Mouse (Mus musculus) embryonic facial prominence, embryonic 11.5 days (tissue): ENCODE data around the gene Nnat. TPM values are rescaled to one million over a fixed set of nuclear protein-coding genes. Genes with fewer than 3 reads are reported as not detected.

Experiments
- ATAC-seq: fragments of 200-750 bp; cut with Nextera tagmentation; replicated peaks from 2 replicates; pipeline ENCODE4 v1.8.0; 2017; ENCODE audit warnings: low read depth; ENCODE audit not compliant: insufficient number of reproducible peaks, low FRiP score, low TSS enrichment
- DNase-seq: peaks from one replicate; pipeline ENCODE4 v3.0.0-alpha.2; 2015; ENCODE audit warnings: low spot score
- H3K27ac ChIP-seq: fragments of 300-500 bp; sonication (generic); replicated peaks from 2 replicates; pipeline ENCODE4 v1.5.1; 2014; ENCODE audit warnings: mild to moderate bottlenecking, low read depth, low read length, control low read depth
- H3K27me3 ChIP-seq: fragments of 300-500 bp; sonication (generic); 2 replicates; pipeline ENCODE4 v1.6.1; 2014; ENCODE audit warnings: mild to moderate bottlenecking, low read length, moderate library complexity, mixed read lengths; ENCODE audit not compliant: control insufficient read depth, insufficient read depth
- H3K36me3 ChIP-seq: fragments of 300-500 bp; sonication (generic); replicated peaks from 2 replicates; pipeline ENCODE4 v1.6.1; 2014; ENCODE audit warnings: low read depth, mild to moderate bottlenecking, low read length, moderate library complexity, mixed read lengths; ENCODE audit not compliant: control insufficient read depth, insufficient read depth
- H3K4me1 ChIP-seq: fragments of 300-500 bp; sonication (generic); 2 replicates; pipeline ENCODE4 v1.6.1; 2014; ENCODE audit warnings: low read length, mixed read lengths; ENCODE audit not compliant: control insufficient read depth, insufficient read depth
- H3K4me2 ChIP-seq: fragments of 300-500 bp; sonication (generic); 2 replicates; pipeline ENCODE4 v1.6.1; 2014; ENCODE audit warnings: low read depth, mild to moderate bottlenecking, control low read depth, low read length, moderate library complexity
- H3K4me3 ChIP-seq: fragments of 300-500 bp; sonication (generic); 2 replicates; pipeline ENCODE4 v1.5.1; 2014; ENCODE audit warnings: low read depth, low read length, control low read depth
- H3K9ac ChIP-seq: fragments of 300-500 bp; sonication (generic); replicated peaks from 2 replicates; pipeline ENCODE4 v1.6.1; 2014; ENCODE audit warnings: mild to moderate bottlenecking, control low read depth, low read length
- H3K9me3 ChIP-seq: fragments of 300-500 bp; sonication (generic); replicated peaks from 2 replicates; pipeline ENCODE4 v1.6.1; 2016; ENCODE audit warnings: mild to moderate bottlenecking, low read length, inconsistent platforms, mixed read lengths; ENCODE audit not compliant: control insufficient read depth
- WGBS: fragments of 180-500 bp; shearing (Covaris S2); extraction: QIAGEN DNeasy Blood & Tissue Kit; methylation state at CpG from one replicate; pipeline ENCODE4 v1.1.7; 2014; 5-methylcytosine and 5-hydroxymethylcytosine counted together
- polyA plus RNA-seq: library from polyadenylated mRNA; unstranded; fragments of >200 nt; fragmentation: Nextera tagmentation; extraction: Ambion mirVana; gene quantifications from 2 replicates; pipeline ENCODE4 v1.2.1, GENCODE M21; 2014

Gene Nnat
- polyA plus RNA-seq, 1 experiment from 2014 or later = 1,482 TPM

DNA sequence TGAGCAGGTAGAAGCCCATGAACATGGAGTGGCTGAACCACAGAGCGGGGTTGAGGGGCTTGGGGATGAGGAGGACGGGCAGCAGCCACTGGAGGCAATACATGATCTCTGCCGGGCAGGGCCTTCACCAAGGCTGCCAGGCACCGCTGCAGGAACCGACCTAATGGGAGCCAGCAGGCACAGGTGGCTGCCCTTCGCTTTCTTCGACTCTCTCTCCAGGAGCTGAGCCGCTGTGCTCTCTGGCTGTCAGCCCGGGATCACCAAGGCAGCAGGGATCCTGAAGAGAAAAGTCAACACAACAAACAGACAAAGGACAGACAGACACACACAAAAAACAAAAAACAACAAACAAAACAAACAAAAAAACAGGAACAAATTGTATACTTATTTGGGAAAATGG lies 1.8 kb upstream of the Nnat start:
- no peak for ATAC-seq
- H3K4me2 ChIP-seq = no peak overlapping the region
- no peak for DNase-seq
- WGBS = 80% methylated on average over 9 of the region's 9 CpGs
- peaks cover 16% of the 10 kb centered on the region for H3K36me3 ChIP-seq
- H3K9ac ChIP-seq = no peak overlapping the region
- no peak overlapping the region for H3K27ac ChIP-seq
- H3K9me3 ChIP-seq = peaks cover 14% of the 10 kb centered on the region; the same call in 1 of the 2 replicates
- no peaks in the 10 kb centered on the region for H3K4me1 ChIP-seq
- no peaks in the 10 kb centered on the region for H3K27me3 ChIP-seq
- no peak overlapping the region for H3K4me3 ChIP-seq

DNA sequence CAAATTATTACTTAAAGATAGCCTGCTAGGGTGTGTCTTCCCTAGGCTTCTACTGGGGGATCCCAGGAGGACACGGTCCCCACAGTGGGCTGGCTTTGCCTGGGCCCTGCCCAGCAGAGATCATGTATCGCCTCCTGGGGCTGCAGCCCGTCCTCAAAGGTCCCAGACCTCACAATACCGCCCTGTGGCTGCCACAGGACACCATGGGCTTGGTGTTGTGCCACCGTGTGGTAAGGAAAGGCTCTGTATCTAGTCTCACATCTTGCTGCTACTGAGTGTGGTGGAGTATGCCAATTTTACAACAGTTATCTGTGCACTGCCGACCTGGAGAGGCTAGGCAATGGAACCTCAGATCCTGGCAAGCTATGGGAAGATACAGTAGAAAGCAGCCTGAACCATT lies 1.4 kb upstream of the Nnat start:
- H3K36me3 ChIP-seq = peaks cover 16% of the 10 kb centered on the region
- no peak overlapping the region for H3K9ac ChIP-seq
- DNase-seq (no peak), ATAC-seq (no peak)
- H3K4me2 ChIP-seq = no peak overlapping the region
- no peak overlapping the region for H3K4me3 ChIP-seq
- no peaks in the 10 kb centered on the region for H3K27me3 ChIP-seq
- no peaks in the 10 kb centered on the region for H3K4me1 ChIP-seq
- WGBS = 54% methylated on average over 6 of the region's 6 CpGs
- H3K27ac ChIP-seq = no peak overlapping the region
- peaks cover 14% of the 10 kb centered on the region; the same call in 1 of the 2 replicates for H3K9me3 ChIP-seq

DNA sequence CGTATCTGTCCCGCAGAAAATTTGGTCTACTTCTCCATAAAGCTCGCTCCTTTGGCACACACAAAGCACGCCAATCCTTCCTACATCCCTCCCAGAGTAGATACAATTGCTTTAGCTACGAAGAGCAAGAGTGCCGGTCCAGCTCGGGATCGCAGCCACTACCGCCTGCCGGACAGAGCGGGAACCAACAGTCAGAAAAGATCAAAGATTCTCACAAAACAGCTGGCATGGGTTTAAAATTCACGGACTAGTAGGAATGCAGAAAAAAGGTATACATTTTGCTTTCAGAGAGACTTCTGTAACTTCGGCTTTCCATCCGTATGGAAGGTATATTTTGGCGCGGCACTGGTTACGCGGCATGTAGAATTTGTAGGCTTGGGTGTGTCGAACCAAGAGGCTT lies 438 bp upstream of the Nnat start:
- H3K9me3 ChIP-seq = peaks cover 14% of the 10 kb centered on the region; the same call in 1 of the 2 replicates
- no peaks in the 10 kb centered on the region for H3K4me1 ChIP-seq
- ATAC-seq (no peak), DNase-seq (peak; percentile 68)
- 41% methylated on average over 19 of the region's 19 CpGs for WGBS
- H3K4me3 ChIP-seq = peak overlapping the region; percentile 65; the same call in 1 of the 2 replicates
- H3K9ac ChIP-seq = peak overlapping the region; percentile 85
- H3K36me3 ChIP-seq = peaks cover 16% of the 10 kb centered on the region
- peak overlapping the region; percentile 38 for H3K4me2 ChIP-seq
- H3K27ac ChIP-seq = peak overlapping the region; percentile 3
- H3K27me3 ChIP-seq = no peaks in the 10 kb centered on the region

DNA sequence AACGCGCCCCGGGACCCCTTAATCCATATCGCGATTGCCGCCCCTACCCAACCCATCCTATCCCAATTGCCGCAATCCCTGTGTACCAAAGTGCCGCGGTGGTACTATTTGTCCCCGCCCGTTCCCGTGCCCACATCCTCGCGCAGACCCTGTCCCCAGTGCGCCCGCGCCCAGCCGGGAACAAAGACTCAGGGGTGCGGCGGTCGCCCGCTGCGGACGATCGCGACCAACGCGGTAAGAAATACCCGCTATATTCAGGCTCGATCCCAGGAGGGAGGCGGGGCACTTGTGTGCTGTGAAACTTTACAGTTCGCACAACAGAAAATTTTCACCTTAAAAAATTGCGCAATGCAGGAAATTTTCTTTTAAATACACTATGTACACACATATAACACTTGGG lies 424 bp downstream of the Nnat start:
- no peak for ATAC-seq
- Histone ChIP-seq H3K36me3 (peaks cover 16% of the 10 kb centered on the region), H3K4me1 (no peaks in the 10 kb centered on the region)

DNA sequence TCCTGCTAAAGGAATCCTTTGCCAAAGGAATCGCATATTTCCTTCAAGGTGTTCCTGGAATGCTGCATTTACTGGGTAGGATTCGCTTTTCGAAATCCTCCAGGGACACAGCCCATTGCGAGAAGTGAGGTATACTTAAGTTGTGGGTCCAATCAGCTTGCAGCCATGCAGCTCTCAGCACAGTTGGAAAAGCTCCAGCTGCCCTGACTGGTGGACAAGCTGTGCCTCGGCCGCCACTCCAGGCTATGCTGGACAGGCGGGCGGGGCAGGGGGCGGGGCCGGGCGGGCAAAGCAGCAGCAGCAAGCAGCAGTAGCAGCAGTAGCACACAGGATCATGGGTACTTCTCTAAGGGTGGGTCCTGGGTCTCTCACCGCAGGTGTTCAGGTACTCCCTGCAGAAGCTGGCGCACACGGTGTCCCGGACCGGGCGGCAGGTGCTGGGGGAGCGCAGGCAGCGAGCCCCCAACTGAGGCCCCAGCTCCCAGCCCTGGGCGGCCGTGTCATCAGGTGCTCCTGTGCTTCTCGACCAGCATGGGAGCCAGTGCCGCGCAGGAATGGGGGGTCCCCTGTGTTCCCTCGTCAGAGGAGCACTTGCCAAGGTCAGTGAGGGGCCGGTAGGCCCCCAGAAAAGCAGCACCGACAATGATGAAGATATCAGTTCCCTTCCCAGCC lies 1.4 kb downstream of the Nnat start:
- ATAC-seq (peak; percentile 67), DNase-seq (peak; percentile 84)
- H3K4me2 ChIP-seq = peak overlapping the region; percentile 81
- H3K4me3 ChIP-seq = peak overlapping the region; percentile 65
- H3K9me3 ChIP-seq = peaks cover 14% of the 10 kb centered on the region; the same call in 1 of the 2 replicates
- no peaks in the 10 kb centered on the region for H3K27me3 ChIP-seq
- H3K36me3 ChIP-seq = peaks cover 16% of the 10 kb centered on the region
- H3K4me1 ChIP-seq = no peaks in the 10 kb centered on the region
- H3K27ac ChIP-seq = peak overlapping the region; percentile 43; the same call in 1 of the 2 replicates
- 53% methylated on average over 27 of the region's 27 CpGs for WGBS
- H3K9ac ChIP-seq = peak overlapping the region; percentile 53

More for the DNA sequence above, 424 bp downstream of the Nnat start:
- Histone ChIP-seq H3K4me2 (peak overlapping the region; percentile 29), H3K4me3 (peak overlapping the region; percentile 65), H3K9me3 (peaks cover 14% of the 10 kb centered on the region; the same call in 1 of the 2 replicates), H3K9ac (peak overlapping the region; percentile 85), H3K27me3 (no peaks in the 10 kb centered on the region), H3K27ac (peak overlapping the region; percentile 84)
- 54% methylated on average over 33 of the region's 33 CpGs for WGBS
- peak; percentile 41 for DNase-seq

DNA sequence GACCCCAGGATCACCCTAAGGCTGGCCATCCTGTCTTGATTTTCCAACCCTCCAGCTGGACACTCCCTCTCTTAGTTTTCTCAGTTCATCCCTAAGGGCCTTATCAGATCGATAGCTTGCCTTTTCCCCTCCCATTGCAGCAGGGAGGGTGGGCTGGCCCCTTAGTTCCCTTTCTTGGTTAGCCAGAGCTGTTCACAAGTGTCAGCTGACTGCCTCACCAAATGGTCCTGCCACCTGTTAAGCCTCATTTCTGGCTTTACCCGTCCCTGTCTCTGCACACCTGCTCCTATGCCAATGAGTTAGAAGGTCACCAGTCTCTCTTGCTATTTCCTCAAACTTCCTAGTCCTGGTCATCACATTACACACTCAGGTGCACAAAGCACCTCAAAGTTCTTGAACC lies 3.2 kb downstream of the Nnat start:
- no peaks in the 10 kb centered on the region; the same call in 1 of the 2 replicates for H3K4me1 ChIP-seq
- peaks cover 9% of the 10 kb centered on the region for H3K36me3 ChIP-seq
- 76% methylated on average over 2 of the region's 2 CpGs for WGBS
- no peak overlapping the region for H3K4me3 ChIP-seq
- no peak overlapping the region for H3K27ac ChIP-seq
- ATAC-seq (no peak), DNase-seq (no peak)
- H3K9ac ChIP-seq = no peak overlapping the region
- peaks cover 14% of the 10 kb centered on the region; the same call in 1 of the 2 replicates for H3K9me3 ChIP-seq
- no peaks in the 10 kb centered on the region for H3K27me3 ChIP-seq
- no peak overlapping the region for H3K4me2 ChIP-seq

DNA sequence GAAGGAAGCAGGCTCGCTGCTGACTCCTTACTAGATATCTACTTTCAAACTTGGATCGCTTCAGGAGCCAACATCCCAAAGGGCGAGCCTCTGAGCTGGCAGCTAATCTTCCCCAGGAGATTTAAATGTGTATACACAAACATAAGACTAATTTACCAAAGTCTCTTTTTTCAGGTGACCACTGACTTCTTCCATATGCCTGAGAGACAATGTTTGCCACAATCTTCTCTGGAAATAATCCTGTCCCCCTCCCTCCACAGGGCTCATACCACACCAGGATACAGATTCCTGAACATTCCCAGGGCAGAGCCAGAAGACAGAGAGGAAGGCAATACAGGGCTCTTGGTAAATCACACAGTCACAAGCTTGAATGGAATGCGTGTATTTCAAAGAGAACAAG lies 4.8 kb downstream of the Nnat start:
- no peaks in the 10 kb centered on the region; the same call in 1 of the 2 replicates for H3K4me1 ChIP-seq
- H3K27ac ChIP-seq = no peak overlapping the region
- no peak for ATAC-seq
- H3K36me3 ChIP-seq = peaks cover 9% of the 10 kb centered on the region
- peaks cover 10% of the 10 kb centered on the region; the same call in 1 of the 2 replicates for H3K9me3 ChIP-seq
- DNase-seq = no peak
- peak overlapping the region; percentile 79 for H3K4me2 ChIP-seq
- peak overlapping the region; percentile 99 for H3K4me3 ChIP-seq
- no peaks in the 10 kb centered on the region for H3K27me3 ChIP-seq
- 74% methylated on average over 4 of the region's 4 CpGs for WGBS
- no peak overlapping the region for H3K9ac ChIP-seq

DNA sequence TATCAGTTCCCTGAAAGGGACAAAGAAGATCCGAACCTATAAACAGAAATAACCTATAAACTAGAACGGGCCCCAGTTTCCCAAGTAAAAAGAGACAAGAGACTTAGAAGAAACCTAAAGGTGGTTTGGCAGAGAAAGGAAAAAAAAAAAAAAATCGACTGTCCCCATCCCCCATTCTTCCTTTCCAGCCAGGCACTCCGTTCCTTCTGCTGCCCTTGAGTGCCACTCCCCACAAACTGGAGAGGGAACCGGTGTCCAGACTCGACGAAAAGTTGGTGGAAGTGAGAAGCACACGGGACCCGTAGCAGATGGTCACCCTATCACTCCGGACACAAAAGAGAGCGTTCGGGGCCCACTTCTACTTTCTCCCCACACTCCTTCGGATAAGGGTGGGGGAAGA lies 5.6 kb downstream of the Nnat start:
- Histone ChIP-seq H3K9me3 (peaks cover 5% of the 10 kb centered on the region; the same call in 1 of the 2 replicates), H3K9ac (peak overlapping the region; percentile 92), H3K4me3 (peak overlapping the region; percentile 99), H3K27ac (no peak overlapping the region), H3K27me3 (no peaks in the 10 kb centered on the region), H3K36me3 (peaks cover 9% of the 10 kb centered on the region), H3K4me2 (peak overlapping the region; percentile 79), H3K4me1 (no peaks in the 10 kb centered on the region; the same call in 1 of the 2 replicates)
- no peak for ATAC-seq
- no peak for DNase-seq
- WGBS = 9% methylated on average over 13 of the region's 13 CpGs
